Mouse (Mus musculus) liver, embryonic 12.5 days (tissue): ENCODE measurements around the gene Morc4. TPM values are rescaled to one million over a fixed set of nuclear protein-coding genes. Genes with fewer than 3 reads are reported as not detected.

ENCODE experiments used
- ATAC-seq: fragments of 200-750 bp; cut with Nextera tagmentation; 2 replicates; pipeline ENCODE4 v1.8.0; 2017; ENCODE audit warnings: moderate number of reproducible peaks, mild to moderate bottlenecking, moderate library complexity
- H3K27ac ChIP-seq: fragments of 300-500 bp; sonication (generic); 2 replicates; pipeline ENCODE4 v1.5.1; 2016; ENCODE audit warnings: mild to moderate bottlenecking
- H3K27me3 ChIP-seq: fragments of 300-500 bp; sonication (generic); replicated peaks from 2 replicates; pipeline ENCODE4 v1.6.1; 2016; ENCODE audit warnings: mild to moderate bottlenecking, moderate library complexity
- H3K36me3 ChIP-seq: fragments of 300-500 bp; sonication (generic); 2 replicates; pipeline ENCODE4 v1.6.1; 2016; ENCODE audit warnings: mild to moderate bottlenecking, moderate library complexity
- H3K4me1 ChIP-seq: fragments of 300-500 bp; sonication (generic); 2 replicates; pipeline ENCODE4 v1.6.1; 2016
- H3K4me2 ChIP-seq: fragments of 300-500 bp; sonication (generic); 2 replicates; pipeline ENCODE4 v1.6.1; 2016; ENCODE audit warnings: mild to moderate bottlenecking, moderate library complexity
- H3K4me3 ChIP-seq: fragments of 300-500 bp; sonication (generic); 2 replicates; pipeline ENCODE4 v1.5.1; 2016; ENCODE audit warnings: mild to moderate bottlenecking, moderate library complexity
- H3K9ac ChIP-seq: fragments of 300-500 bp; sonication (generic); 2 replicates; pipeline ENCODE4 v1.6.1; 2016; ENCODE audit warnings: mild to moderate bottlenecking, moderate library complexity
- H3K9me3 ChIP-seq: fragments of 300-500 bp; sonication (generic); replicated peaks from 2 replicates; pipeline ENCODE4 v1.6.1; 2016; ENCODE audit warnings: mild to moderate bottlenecking, moderate library complexity
- WGBS: fragments of 180-500 bp; shearing (Covaris S2); methylation state at CpG from one replicate; pipeline ENCODE4 v1.1.7; 2016; ENCODE audit not compliant: insufficient replicate concordance; 5-methylcytosine and 5-hydroxymethylcytosine counted together
- polyA plus RNA-seq: library from polyadenylated mRNA; unstranded; fragments of >200 nt; fragmentation: Nextera tagmentation; extraction: Ambion mirVana; gene quantifications from 2 replicates; pipeline ENCODE4 v1.2.1, GENCODE M21; 2016

The Morc4 gene
- polyA plus RNA-seq, 1 experiment from 2014 or later = 16.2 TPM

DNA sequence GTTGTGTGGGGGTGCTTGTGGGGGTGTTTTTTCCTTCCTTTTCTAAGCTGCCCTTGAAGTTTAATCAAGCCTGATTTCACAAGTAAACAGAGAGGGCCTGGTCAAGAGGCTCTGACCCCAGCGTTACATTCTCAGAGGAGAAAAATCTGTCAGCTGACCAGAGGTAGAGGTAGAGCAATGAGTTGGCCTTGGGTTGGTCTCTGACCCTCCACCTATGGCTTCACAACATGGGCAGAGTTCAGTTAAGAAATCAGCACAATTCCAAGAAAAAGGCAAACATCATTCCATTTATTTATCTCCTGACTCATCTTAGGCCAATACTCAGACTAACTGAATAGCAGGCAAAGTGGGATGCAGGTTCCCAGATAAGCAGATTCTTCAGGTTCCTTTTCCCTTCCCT is 92.6 kb downstream of the Morc4 start:
- WGBS = 78% methylated on average over 1 of the region's 1 CpGs
- H3K4me1 ChIP-seq = peaks cover 30% of the 10 kb centered on the region
- H3K9ac ChIP-seq = no peak overlapping the region
- H3K4me2 ChIP-seq = no peak overlapping the region
- no peaks in the 10 kb centered on the region for H3K9me3 ChIP-seq
- H3K4me3 ChIP-seq = no peak overlapping the region
- no peak for ATAC-seq
- H3K27ac ChIP-seq = no peak overlapping the region
- peaks cover 7% of the 10 kb centered on the region; the same call in 1 of the 2 replicates for H3K27me3 ChIP-seq
- H3K36me3 ChIP-seq = no peaks in the 10 kb centered on the region

DNA sequence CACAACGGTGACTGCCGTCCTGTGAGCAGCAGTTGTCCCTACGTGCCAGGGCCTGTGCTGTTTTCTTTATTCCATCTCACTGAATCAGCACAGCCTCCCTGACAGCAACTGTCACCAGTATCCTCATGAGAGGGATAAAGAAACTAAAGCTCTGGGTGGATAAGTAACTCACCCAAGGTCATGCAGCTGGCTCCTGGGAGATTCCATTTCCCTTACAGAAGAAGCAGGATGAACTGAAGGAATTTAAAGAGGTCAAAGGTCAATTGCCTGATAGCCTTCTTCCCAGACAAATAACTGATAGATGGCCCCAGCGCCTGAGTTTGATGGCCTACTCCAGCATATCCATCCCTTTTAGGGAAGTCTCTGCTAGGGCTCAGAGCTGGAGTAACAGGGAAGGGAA is 94.1 kb downstream of the Morc4 start:
- no peak overlapping the region for H3K9ac ChIP-seq
- no peak overlapping the region for H3K27ac ChIP-seq
- WGBS = 52% methylated on average over 4 of the region's 4 CpGs
- peaks cover 30% of the 10 kb centered on the region for H3K4me1 ChIP-seq
- no peaks in the 10 kb centered on the region for H3K9me3 ChIP-seq
- no peaks in the 10 kb centered on the region for H3K36me3 ChIP-seq
- ATAC-seq = no peak
- no peak overlapping the region for H3K4me3 ChIP-seq
- H3K27me3 ChIP-seq = peaks cover 5% of the 10 kb centered on the region; the same call in 1 of the 2 replicates
- H3K4me2 ChIP-seq = no peak overlapping the region

DNA sequence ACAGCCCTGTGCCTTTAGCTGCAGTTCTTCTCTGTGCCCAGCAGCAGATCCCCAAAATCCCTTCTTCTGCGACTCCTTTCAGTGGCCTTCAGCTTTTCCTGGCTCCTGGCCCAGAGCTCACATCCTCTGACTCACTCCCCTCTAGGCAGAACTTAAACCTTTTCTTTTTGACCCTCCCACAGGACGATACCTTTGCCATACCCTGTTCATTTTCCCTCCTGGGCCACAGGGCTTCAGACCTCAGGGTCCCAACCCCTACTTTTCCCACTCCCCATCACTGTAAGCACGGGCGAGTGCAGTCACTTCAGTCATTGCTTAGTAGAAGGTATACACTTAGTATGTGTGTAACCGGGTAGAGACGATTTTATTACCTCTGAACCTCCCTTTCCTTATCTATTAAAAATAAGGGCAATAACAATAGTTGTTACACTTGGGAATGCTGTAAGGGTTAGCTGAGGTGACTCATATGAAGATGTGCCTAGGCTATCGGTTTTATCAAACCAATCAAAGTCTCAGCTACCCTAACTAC is 96.3 kb downstream of the Morc4 start:
- H3K4me1 ChIP-seq = peaks cover 12% of the 10 kb centered on the region; the same call in 1 of the 2 replicates
- peaks cover 4% of the 10 kb centered on the region; the same call in 1 of the 2 replicates for H3K27me3 ChIP-seq
- H3K27ac ChIP-seq = no peak overlapping the region
- H3K4me2 ChIP-seq = peak overlapping the region; percentile 46; the same call in 1 of the 2 replicates
- no peak overlapping the region for H3K9ac ChIP-seq
- H3K9me3 ChIP-seq = no peaks in the 10 kb centered on the region
- 69% methylated on average over 7 of the region's 7 CpGs for WGBS
- H3K4me3 ChIP-seq = no peak overlapping the region
- no peak for ATAC-seq
- no peaks in the 10 kb centered on the region for H3K36me3 ChIP-seq

DNA sequence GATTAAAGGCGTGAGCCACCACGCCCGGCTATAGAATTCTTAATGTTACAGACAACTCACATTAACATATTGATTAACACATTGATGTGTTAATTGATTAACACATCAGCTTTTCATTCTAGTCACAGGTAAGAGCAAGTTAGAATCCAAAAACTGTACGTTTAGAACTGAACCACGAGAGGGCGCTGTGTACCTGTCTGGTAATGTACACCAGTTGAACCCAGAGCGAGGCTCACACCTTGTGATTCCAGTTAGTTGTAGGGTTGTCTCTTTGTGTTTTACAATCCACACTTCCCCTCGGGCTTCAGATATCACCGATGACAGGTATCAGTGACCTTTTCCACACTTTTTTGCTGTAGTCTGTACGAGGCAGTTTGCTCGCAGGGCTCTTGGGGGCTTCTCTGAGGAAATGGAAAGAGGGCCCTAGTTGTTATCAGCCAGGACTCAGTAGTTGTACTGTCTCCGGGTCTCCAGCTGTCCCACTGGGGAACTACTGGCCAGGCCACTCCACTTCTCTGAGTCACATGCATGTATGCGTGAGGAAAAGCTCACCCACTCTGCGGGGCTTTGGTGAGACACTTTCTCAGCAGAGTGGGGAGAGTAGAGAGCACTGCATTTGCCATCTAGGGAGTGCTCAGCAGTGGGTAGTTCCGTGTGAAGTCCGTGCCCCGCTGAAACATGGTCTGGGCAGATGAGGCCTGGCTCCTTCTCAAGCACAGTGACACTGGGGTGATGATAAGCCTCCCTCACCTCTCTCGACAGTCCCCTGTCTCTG is 97.0 kb downstream of the Morc4 start:
- peak; percentile 76 for ATAC-seq

More for the DNA sequence above, 97.0 kb downstream of the Morc4 start:
- Histone ChIP-seq H3K4me2 (peak overlapping the region; percentile 46), H3K9me3 (no peaks in the 10 kb centered on the region), H3K9ac (no peak overlapping the region), H3K36me3 (no peaks in the 10 kb centered on the region), H3K27me3 (peaks cover 4% of the 10 kb centered on the region; the same call in 1 of the 2 replicates), H3K4me3 (no peak overlapping the region), H3K27ac (no peak overlapping the region), H3K4me1 (peaks cover 8% of the 10 kb centered on the region; the same call in 1 of the 2 replicates)
- 17% methylated on average over 18 of the region's 18 CpGs for WGBS

Other genes starting within 250 kb of the Morc4 start
- 0.91 TPM in 2 replicates for gene Tbc1d8b, start 186.7 kb downstream of the Morc4 start, polyA plus RNA-seq
- 0.20 TPM in 1 of 2 replicates, not detected in the other for gene Gm15013, start 157.2 kb downstream of the Morc4 start, polyA plus RNA-seq
- gene Ripply1, start 89.3 kb downstream of the Morc4 start, polyA plus RNA-seq = not detected in 2 replicates
- 0.08 and 0.11 TPM in 2 replicates for gene Cldn2, start 70.8 kb downstream of the Morc4 start, polyA plus RNA-seq
- 2.2 and 2.8 TPM in 2 replicates for gene Rbm41, start 126.9 kb upstream of the Morc4 start, polyA plus RNA-seq
- 1.3 and 2.0 TPM in 2 replicates for gene Nup62cl, start 191.0 kb upstream of the Morc4 start, polyA plus RNA-seq
- not detected in 2 replicates for gene Pih1h3b, start 191.2 kb upstream of the Morc4 start, polyA plus RNA-seq